Mouse (Mus musculus): Measurements from ENCODE around the gene Arhgdib. TPM values are rescaled to one million over a fixed set of nuclear protein-coding genes. Genes with fewer than 3 reads are reported as not detected.

Arhgdib gene
- polyA plus RNA-seq, 1 experiment from 2014 or later, result 12.7 TPM

- Histone ChIP-seq H3K4me1 (ENCODE audit: control insufficient read depth, insufficient read depth, low read length) (peaks cover 5% of the 10 kb centered on the region), H3K9ac (ENCODE audit: low read depth, low read length) (no peak overlapping the region), H3K4me3 (ENCODE audit: low read depth, low read length) (no peak overlapping the region), H3K36me3 (ENCODE audit: control insufficient read depth, insufficient read depth, low read length) (no peaks in the 10 kb centered on the region), H3K4me2 (ENCODE audit: low read length) (no peak overlapping the region), H3K27me3 (ENCODE audit: control insufficient read depth, insufficient read depth, low read depth, low read length) (no peaks in the 10 kb centered on the region), H3K27ac (ENCODE audit: low read length) (no peak overlapping the region), H3K9me3 (replicated peaks; ENCODE audit: control insufficient read depth, low read length, poor library complexity, severe bottlenecking) (no peaks in the 10 kb centered on the region)
- ATAC-seq, result no peak
- 5% methylated on average over 2 of the region's 2 CpGs for WGBS
Measured at GRCm38 (mm10) chr6:136917885-136918284, 23.8 kb downstream of the Arhgdib start.

- Histone ChIP-seq H3K27me3 (ENCODE audit: control insufficient read depth, insufficient read depth, low read depth, low read length) (no peaks in the 10 kb centered on the region), H3K9me3 (replicated peaks; ENCODE audit: control insufficient read depth, low read length, poor library complexity, severe bottlenecking) (no peaks in the 10 kb centered on the region), H3K4me2 (ENCODE audit: low read length) (no peak overlapping the region), H3K4me3 (ENCODE audit: low read depth, low read length) (no peak overlapping the region), H3K36me3 (ENCODE audit: control insufficient read depth, insufficient read depth, low read length) (no peaks in the 10 kb centered on the region), H3K9ac (ENCODE audit: low read depth, low read length) (no peak overlapping the region), H3K4me1 (ENCODE audit: control insufficient read depth, insufficient read depth, low read length) (peaks cover 5% of the 10 kb centered on the region), H3K27ac (ENCODE audit: low read length) (no peak overlapping the region)
- no peak for ATAC-seq
- WGBS, result 93% methylated on average over 8 of the region's 8 CpGs
Measured at GRCm38 (mm10) chr6:136915721-136916395, 25.8 kb downstream of the Arhgdib start.

- Histone ChIP-seq H3K9ac (ENCODE audit: low read depth, low read length) (no peak overlapping the region), H3K4me2 (ENCODE audit: low read length) (no peak overlapping the region), H3K9me3 (replicated peaks; ENCODE audit: control insufficient read depth, low read length, poor library complexity, severe bottlenecking) (no peaks in the 10 kb centered on the region), H3K27ac (ENCODE audit: low read length) (no peak overlapping the region), H3K4me3 (ENCODE audit: low read depth, low read length) (no peak overlapping the region), H3K4me1 (ENCODE audit: control insufficient read depth, insufficient read depth, low read length) (peaks cover 5% of the 10 kb centered on the region), H3K36me3 (ENCODE audit: control insufficient read depth, insufficient read depth, low read length) (no peaks in the 10 kb centered on the region), H3K27me3 (ENCODE audit: control insufficient read depth, insufficient read depth, low read depth, low read length) (no peaks in the 10 kb centered on the region)
- no peak for ATAC-seq
- WGBS, result 94% methylated on average over 6 of the region's 6 CpGs
Measured at GRCm38 (mm10) chr6:136914234-136914633, 27.5 kb downstream of the Arhgdib start.

GRCm38 (mm10) chr6:136913384-136914126, 28.1 kb downstream of the Arhgdib start:
- Histone ChIP-seq H3K4me2 (ENCODE audit: low read length) (peak overlapping the region; percentile 62), H3K4me1 (ENCODE audit: control insufficient read depth, insufficient read depth, low read length) (peaks cover 5% of the 10 kb centered on the region), H3K9ac (ENCODE audit: low read depth, low read length) (peak overlapping the region; percentile 22; the same call in 1 of the 2 replicates), H3K27ac (ENCODE audit: low read length) (no peak overlapping the region), H3K36me3 (ENCODE audit: control insufficient read depth, insufficient read depth, low read length) (no peaks in the 10 kb centered on the region), H3K9me3 (replicated peaks; ENCODE audit: control insufficient read depth, low read length, poor library complexity, severe bottlenecking) (no peaks in the 10 kb centered on the region), H3K27me3 (ENCODE audit: control insufficient read depth, insufficient read depth, low read depth, low read length) (no peaks in the 10 kb centered on the region), H3K4me3 (ENCODE audit: low read depth, low read length) (peak overlapping the region; percentile 28)
- 16% methylated on average over 18 of the region's 18 CpGs for WGBS
- ATAC-seq, result no peak

- no peaks in the 10 kb centered on the region for H3K36me3 ChIP-seq (ENCODE audit: control insufficient read depth, insufficient read depth, low read length)
- no peak overlapping the region for H3K27ac ChIP-seq (ENCODE audit: low read length)
- H3K27me3 ChIP-seq (ENCODE audit: control insufficient read depth, insufficient read depth, low read depth, low read length), result no peaks in the 10 kb centered on the region
- H3K4me3 ChIP-seq (ENCODE audit: low read depth, low read length), result no peak overlapping the region
- WGBS, result 71% methylated on average over 1 of the region's 2 CpGs
- H3K9me3 ChIP-seq (replicated peaks; ENCODE audit: control insufficient read depth, low read length, poor library complexity, severe bottlenecking), result no peaks in the 10 kb centered on the region
- no peak overlapping the region for H3K4me2 ChIP-seq (ENCODE audit: low read length)
- H3K4me1 ChIP-seq (ENCODE audit: control insufficient read depth, insufficient read depth, low read length), result peaks cover 5% of the 10 kb centered on the region
- ATAC-seq, result no peak
- H3K9ac ChIP-seq (ENCODE audit: low read depth, low read length), result no peak overlapping the region
Measured at GRCm38 (mm10) chr6:136912751-136913265, 28.9 kb downstream of the Arhgdib start.

- H3K4me3 ChIP-seq (ENCODE audit: low read depth, low read length), result no peak overlapping the region
- H3K9ac ChIP-seq (ENCODE audit: low read depth, low read length), result no peak overlapping the region
- peaks cover 5% of the 10 kb centered on the region for H3K4me1 ChIP-seq (ENCODE audit: control insufficient read depth, insufficient read depth, low read length)
- WGBS, result 86% methylated on average over 9 of the region's 9 CpGs
- no peak for ATAC-seq
- H3K9me3 ChIP-seq (replicated peaks; ENCODE audit: control insufficient read depth, low read length, poor library complexity, severe bottlenecking), result no peaks in the 10 kb centered on the region
- no peaks in the 10 kb centered on the region for H3K27me3 ChIP-seq (ENCODE audit: control insufficient read depth, insufficient read depth, low read depth, low read length)
- no peak overlapping the region for H3K4me2 ChIP-seq (ENCODE audit: low read length)
- no peak overlapping the region for H3K27ac ChIP-seq (ENCODE audit: low read length)
- H3K36me3 ChIP-seq (ENCODE audit: control insufficient read depth, insufficient read depth, low read length), result no peaks in the 10 kb centered on the region
Measured at GRCm38 (mm10) chr6:136910247-136910890, 31.3 kb downstream of the Arhgdib start.

GRCm38 (mm10) chr6:136906937-136907293, 34.8 kb downstream of the Arhgdib start:
- Histone ChIP-seq H3K27ac (ENCODE audit: low read length) (no peak overlapping the region), H3K36me3 (ENCODE audit: control insufficient read depth, insufficient read depth, low read length) (no peaks in the 10 kb centered on the region), H3K4me2 (ENCODE audit: low read length) (no peak overlapping the region), H3K9me3 (replicated peaks; ENCODE audit: control insufficient read depth, low read length, poor library complexity, severe bottlenecking) (no peaks in the 10 kb centered on the region), H3K4me1 (ENCODE audit: control insufficient read depth, insufficient read depth, low read length) (no peaks in the 10 kb centered on the region), H3K9ac (ENCODE audit: low read depth, low read length) (no peak overlapping the region), H3K27me3 (ENCODE audit: control insufficient read depth, insufficient read depth, low read depth, low read length) (no peaks in the 10 kb centered on the region), H3K4me3 (ENCODE audit: low read depth, low read length) (no peak overlapping the region)
- WGBS, result 81% methylated on average over 10 of the region's 10 CpGs
- no peak for ATAC-seq

- 92% methylated on average over 19 of the region's 19 CpGs for WGBS
- Histone ChIP-seq H3K9me3 (replicated peaks; ENCODE audit: control insufficient read depth, low read length, poor library complexity, severe bottlenecking) (no peaks in the 10 kb centered on the region), H3K4me2 (ENCODE audit: low read length) (no peak overlapping the region), H3K27me3 (ENCODE audit: control insufficient read depth, insufficient read depth, low read depth, low read length) (no peaks in the 10 kb centered on the region), H3K27ac (ENCODE audit: low read length) (no peak overlapping the region), H3K9ac (ENCODE audit: low read depth, low read length) (no peak overlapping the region), H3K4me3 (ENCODE audit: low read depth, low read length) (no peak overlapping the region), H3K4me1 (ENCODE audit: control insufficient read depth, insufficient read depth, low read length) (no peaks in the 10 kb centered on the region), H3K36me3 (ENCODE audit: control insufficient read depth, insufficient read depth, low read length) (no peaks in the 10 kb centered on the region)
- no peak for ATAC-seq
Measured at GRCm38 (mm10) chr6:136906283-136906936, 35.3 kb downstream of the Arhgdib start.
